Mouse (Mus musculus) neural tube, embryonic 10.5 days (tissue): ENCODE results near the gene Nhlrc4.

Source experiments
- DNase-seq: peaks from one replicate; pipeline ENCODE4 v3.0.0-alpha.2; 2017; ENCODE audit warnings: low spot score; ENCODE audit errors: extremely low spot score

Nhlrc4 gene

GRCm38 (mm10) chr17:25925348-25925747 is 19.4 kb downstream of the Nhlrc4 start:
- DNase-seq = no peak

- DNase-seq = no peak
Observed at GRCm38 (mm10) chr17:25922120-25922519, 22.6 kb downstream of the Nhlrc4 start.

DNA sequence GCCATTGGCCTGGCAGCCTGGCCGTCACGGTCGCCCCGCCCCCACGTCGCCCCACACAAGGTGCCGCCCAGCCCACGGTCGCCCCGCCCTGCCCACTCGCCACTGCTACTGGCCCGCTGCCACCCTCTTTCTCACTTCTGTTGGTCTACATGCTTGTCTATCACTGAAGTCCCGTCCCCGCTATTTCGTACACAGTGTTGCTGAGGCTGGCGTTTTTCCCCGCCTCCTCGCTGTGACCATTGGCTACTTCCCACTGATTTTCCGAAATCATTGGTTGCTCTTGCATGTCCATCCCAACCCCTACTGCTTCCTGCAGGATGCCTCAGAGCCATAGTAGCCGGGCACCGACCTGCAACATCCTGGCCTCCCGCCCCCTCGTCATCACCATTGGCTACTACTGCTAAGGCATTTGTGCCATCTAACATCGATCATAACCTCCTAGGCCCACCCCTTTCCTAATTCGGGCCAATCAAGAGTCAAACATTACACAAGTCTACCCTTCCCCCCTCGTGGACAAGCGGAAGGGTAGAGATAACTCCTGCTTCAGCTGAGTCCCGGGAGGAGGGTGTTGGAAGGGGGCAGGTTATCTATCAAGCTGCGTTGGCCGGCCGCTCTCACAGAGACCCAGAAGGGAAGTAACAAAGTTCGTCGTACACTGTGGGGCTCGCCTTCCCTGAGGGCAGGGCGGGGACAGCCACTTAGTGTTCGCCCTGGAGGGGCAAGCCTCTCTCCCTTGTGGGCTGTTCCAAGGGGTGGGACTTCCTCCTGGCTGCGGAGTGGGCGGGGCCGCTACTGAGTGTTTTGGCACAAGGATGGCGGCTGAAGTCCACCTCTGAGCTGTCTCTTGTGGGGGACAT is 24.7 kb downstream of the Nhlrc4 start:
- peak; percentile 98 for DNase-seq

DNA sequence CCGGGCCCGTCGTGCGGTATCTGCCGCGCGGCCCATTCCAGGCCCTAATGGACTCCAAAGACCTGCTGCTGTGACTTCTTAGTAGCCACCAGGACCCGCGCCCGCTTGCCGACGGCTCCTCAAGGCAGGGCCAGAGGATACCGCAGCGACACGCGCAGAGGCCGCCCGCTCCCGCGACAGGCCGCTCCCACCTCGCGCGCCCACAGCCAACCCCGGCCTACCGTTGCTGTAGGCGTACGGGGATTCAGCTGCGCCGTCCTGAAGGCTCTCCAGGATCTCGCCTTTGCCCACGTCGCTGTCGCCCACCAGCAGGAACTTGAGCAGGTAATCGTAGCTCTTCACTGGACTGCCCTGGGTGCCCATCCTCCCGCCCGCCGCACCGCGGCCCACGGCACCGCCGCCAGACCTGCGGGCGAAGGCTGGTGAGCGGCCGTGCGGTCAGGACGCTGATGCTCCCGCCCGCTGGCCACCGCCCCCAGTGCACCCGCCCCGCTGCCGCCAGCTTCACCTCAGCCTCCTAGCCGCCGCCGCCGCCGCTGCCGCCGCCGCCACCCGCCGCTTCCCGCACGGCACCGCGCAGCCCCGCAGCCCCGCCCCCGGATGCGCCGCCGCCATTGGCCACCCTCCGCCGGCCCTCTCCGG is 25.5 kb downstream of the Nhlrc4 start, which contains the start of gene Rab40c:
TSS of gene Rab40c (minus strand) at position 584 of the 642 bp plus-strand sequence.
- DNase-seq = no peak

DNA sequence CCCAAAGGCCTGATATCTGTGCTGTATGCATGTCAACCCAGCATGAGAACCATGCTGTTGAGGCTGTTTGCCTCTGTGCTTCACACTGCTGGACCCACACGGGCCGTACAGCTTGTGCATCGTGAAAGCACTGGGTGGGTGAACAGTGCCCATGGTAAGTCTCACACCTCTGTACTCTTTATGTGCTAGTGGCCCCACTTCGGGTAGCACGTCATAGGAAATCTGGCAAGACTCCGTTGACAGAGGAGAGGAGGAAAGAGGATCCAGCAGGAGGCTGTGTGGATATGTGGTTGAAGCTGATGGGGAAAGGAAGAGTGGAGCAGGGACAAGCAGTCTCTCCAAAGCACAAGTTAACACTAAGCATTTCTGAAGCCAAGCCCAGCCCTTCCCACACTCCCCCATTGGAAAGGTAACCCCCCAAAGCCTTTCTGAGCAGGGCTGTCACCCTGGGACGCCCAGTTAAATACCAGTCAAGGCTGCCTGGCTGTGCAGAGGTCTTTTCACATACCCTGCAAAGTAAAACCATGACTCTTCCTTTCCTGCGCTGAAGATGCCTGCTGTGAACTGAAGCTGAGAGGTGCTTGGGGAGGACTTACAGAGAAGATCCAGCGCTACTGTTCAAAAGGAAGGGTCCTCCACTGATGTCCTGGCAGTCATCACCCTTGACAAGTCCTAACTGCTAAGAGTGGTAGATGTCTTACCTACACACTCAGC is 26.6 kb downstream of the Nhlrc4 start:
- no peak for DNase-seq

DNA sequence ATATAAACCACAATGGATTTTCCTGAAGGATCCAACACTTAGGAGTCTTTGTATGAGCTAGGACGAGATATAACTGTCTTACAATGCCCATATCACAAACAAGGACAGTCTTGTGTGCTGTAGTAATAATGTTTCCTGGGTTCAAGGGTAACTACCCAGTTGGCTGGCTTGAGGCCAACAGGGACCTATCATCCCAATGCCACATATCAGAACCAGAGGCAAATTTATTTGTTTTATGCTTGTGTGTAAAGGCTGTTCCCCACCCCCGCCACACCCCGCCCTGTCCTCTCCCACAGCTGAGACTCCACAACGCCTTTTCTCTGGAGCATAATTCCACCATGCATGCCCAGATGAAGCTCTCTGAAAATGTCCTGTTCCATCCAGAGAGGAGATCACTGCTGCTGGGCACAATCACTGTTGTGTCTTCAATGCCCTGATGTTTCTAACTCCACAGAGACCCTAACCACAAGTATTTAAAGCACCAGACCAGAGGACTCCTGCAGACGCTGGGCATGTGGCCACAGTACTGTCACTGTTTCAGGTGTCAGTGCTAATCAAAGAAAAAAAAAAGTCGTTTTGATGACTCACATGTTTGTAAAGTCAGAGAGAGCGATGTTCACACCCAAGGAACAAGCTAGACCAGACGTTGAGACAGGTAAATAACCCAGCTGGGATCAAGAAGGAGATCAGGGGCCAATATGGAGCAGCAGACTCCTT is 27.7 kb downstream of the Nhlrc4 start:
- no peak for DNase-seq

DNA sequence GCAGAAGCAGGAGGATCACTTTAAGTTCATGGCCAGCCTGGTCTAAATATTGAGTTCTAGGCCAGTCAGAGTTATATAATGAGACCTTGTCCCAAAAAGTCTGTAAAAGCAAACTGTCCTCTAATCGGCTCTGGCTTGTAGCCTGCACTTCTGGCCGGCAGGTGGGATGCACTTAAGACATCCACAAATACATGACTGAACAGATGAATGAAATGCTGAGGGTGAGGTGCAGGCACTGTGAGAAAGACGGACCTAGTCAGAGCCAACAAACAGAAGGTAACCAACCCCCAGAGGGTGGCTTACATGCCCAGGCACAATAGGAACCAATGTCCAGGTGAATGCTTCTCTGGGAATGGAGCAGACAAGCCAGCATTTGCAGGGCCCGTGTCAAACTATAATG is 30.5 kb downstream of the Nhlrc4 start:
- no peak for DNase-seq

DNA sequence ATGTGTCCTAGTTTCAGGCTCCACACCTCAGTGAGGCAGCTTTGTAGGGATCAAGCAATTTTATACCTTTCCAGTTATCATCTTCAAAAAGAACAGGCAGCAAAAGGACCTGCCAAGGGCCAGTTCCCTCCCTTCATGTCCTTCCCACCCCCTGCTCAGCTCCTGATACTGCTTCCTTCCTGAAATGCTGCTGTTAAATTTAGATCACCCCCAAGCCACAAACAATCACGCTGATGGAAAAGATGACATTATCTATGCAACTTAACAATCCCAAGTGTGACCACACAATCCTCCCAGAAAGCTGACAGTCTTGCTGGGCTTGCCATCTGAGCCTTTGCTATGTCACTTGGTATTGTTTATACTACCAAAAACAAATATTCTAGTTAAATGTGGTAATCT is 30.9 kb downstream of the Nhlrc4 start:
- DNase-seq = no peak

DNA sequence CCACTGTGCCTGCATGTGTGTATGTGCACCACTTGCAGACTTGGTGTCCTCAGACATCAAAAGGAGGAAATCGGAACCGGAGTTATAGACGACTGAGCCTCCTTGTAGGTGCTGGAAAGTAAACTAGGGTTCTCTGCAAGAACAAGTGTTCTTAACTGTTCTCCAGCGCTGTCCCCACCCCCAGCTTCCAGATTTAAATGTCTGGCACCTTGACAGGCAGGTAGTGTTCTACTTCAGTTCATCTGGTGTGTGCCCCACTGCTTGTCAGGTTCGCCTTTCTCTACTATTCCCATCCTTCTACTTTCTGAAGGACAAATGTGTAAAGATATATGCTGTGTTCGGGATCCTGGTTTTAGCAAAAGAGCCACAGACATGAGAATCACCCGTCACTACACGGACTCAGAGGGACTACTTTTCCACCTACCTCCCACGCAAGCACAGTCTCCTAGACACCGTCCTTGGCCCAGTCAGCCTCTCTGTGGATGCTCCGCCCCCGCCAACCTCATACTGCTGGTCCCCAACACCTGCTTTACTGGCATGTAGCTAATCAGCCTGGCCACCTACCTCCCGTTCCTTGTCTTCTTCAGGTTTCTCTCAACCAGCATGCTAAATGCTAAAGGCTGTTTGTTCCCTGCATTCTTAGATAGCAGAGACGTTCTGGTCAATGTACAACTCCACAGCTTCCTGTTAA is 31.4 kb downstream of the Nhlrc4 start:
- no peak for DNase-seq

DNA sequence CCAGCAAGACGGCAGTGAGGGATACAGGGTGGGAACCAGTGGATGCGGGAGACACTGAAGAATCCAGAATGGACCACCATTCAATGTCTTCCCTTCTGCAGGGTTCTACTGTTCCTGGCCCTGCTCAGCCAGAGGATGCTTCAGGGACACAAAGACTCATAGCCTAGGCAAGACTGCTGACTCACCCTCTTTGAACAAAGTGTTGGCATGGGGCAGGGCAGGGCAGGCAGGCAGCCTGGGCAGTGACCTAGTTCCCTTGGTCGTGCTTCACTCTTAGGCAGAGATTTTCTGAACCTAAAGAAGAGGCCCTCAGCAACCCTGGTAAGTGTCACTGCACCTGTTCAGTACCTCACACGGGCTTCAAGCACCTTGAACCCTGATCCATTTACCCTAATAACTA is 32.9 kb downstream of the Nhlrc4 start:
- DNase-seq = no peak

DNA sequence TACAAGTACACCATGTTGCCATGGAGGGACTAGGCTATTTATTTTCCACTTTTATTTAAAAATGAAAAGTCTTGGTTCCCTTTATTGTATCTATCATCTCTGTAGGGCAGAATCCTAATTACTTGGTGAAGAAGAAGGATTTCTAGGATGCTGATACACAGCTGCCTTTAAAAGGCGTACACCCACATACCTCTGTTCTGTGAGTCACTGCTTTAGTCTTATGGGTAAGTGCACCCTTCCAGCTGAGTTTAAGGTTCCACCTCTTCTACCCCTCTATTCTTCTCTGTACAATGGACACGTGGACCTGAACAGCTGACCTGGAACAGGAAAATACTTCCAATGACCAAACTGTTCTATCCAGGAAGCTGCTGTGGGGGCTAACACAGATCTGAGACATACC is 37.1 kb downstream of the Nhlrc4 start:
- DNase-seq = no peak

DNA sequence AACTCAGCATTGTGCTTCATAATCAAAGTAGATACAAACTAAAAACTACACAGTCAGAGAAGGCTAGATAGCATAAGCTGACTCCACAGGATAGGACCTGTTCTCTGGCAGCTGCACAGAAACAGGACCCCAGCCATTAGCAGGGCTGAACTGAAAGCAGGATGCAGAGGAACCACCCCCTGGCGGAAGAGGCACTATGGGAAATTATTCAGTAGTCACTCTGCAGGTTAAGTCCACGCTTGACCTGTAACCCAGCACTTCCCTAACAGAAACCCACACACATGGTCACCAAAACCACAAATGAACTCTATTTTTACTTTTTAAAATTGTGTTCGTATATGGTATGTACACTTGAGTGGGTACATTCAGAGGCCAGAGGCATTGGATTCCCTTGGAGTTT is 41.7 kb downstream of the Nhlrc4 start:
- DNase-seq = no peak

- no peak for DNase-seq
Observed at GRCm38 (mm10) chr17:25900193-25900592, 44.6 kb downstream of the Nhlrc4 start.

GRCm38 (mm10) chr17:25895891-25896290 is 48.9 kb downstream of the Nhlrc4 start:
- no peak for DNase-seq

- no peak for DNase-seq
Observed at GRCm38 (mm10) chr17:25895415-25895814, 49.3 kb downstream of the Nhlrc4 start.

GRCm38 (mm10) chr17:25893975-25894617 is 50.7 kb downstream of the Nhlrc4 start:
- DNase-seq = peak; percentile 63
